Mouse (Mus musculus): ENCODE measurements around the gene Rhox2a. TPM values are rescaled to one million over a fixed set of nuclear protein-coding genes. Genes with fewer than 3 reads are reported as not detected.
"Not testable (repeated sequence)": the region's sequence is repeated elsewhere in the genome, so short reads cannot be mapped to it uniquely, and the experiment has no call there.

Rhox2a gene
- 0.25 TPM in 1 of 2 replicates, not detected in the other for polyA plus RNA-seq (2014; fragmentation: Nextera tagmentation; extraction: Ambion mirVana)

GRCm38 (mm10) chrX:37244676-37245075 is at the start of gene Rhox2a:
Gene Rhox2a, plus strand, starts transcription at chrX:37244976.
- not testable (repeated sequence) for H3K4me3 ChIP-seq (ENCODE audit: low read depth, low read length); H3K4me1 ChIP-seq (ENCODE audit: control insufficient read depth, insufficient read depth, low read length); DNase-seq (ENCODE audit: low spot score); ATAC-seq (ENCODE audit: insufficient number of reproducible peaks, low FRiP score, low TSS enrichment, low read depth); H3K9ac ChIP-seq (ENCODE audit: low read length); H3K4me2 ChIP-seq (ENCODE audit: low read depth, severe bottlenecking); H3K36me3 ChIP-seq (ENCODE audit: control insufficient read depth, insufficient read depth, low read length); H3K27me3 ChIP-seq (ENCODE audit: control insufficient read depth, insufficient read depth, low read length); H3K9me3 ChIP-seq (ENCODE audit: control insufficient read depth, low read length); H3K27ac ChIP-seq (replicated peaks; ENCODE audit: low read depth, low read length)
- WGBS, result no CpG with 5 or more reads among the region's 9 CpGs

- no peaks in the 10 kb centered on the region for H3K4me1 ChIP-seq (ENCODE audit: control insufficient read depth, insufficient read depth, low read length)
- 44% methylated on average over 8 of the region's 8 CpGs for WGBS
These were observed 46.1 kb upstream of the Rhox2a start for GRCm38 (mm10) chrX:37198676-37199075.

GRCm38 (mm10) chrX:37210941-37211340 is 33.8 kb upstream of the Rhox2a start, which contains the start of gene Gm9:
Gene Gm9, minus strand, starts transcription at chrX:37211041.
- Histone ChIP-seq H3K27ac (replicated peaks; ENCODE audit: low read depth, low read length) (no peak within 1 kb of the TSS), H3K4me3 (ENCODE audit: low read depth, low read length) (no peak within 1 kb of the TSS), H3K9me3 (ENCODE audit: control insufficient read depth, low read length) (no peaks in the 10 kb centered on the region), H3K27me3 (ENCODE audit: control insufficient read depth, insufficient read depth, low read length) (no peaks in the 10 kb centered on the region), H3K4me2 (ENCODE audit: low read depth, severe bottlenecking) (no peak within 1 kb of the TSS), H3K36me3 (ENCODE audit: control insufficient read depth, insufficient read depth, low read length) (no peaks in the 10 kb centered on the region), H3K4me1 (ENCODE audit: control insufficient read depth, insufficient read depth, low read length) (no peaks in the 10 kb centered on the region), H3K9ac (ENCODE audit: low read length) (no peak within 1 kb of the TSS)
- WGBS, result 84% methylated on average over 10 of the region's 10 CpGs
- ATAC-seq (ENCODE audit: insufficient number of reproducible peaks, low FRiP score, low TSS enrichment, low read depth), result no peak
- DNase-seq (ENCODE audit: low spot score), result no peak

More at GRCm38 (mm10) chrX:37198676-37199075, 46.1 kb upstream of the Rhox2a start:
- ATAC-seq (ENCODE audit: insufficient number of reproducible peaks, low FRiP score, low TSS enrichment, low read depth) (no peak), DNase-seq (ENCODE audit: low spot score) (no peak)
- H3K36me3 ChIP-seq (ENCODE audit: control insufficient read depth, insufficient read depth, low read length), result no peaks in the 10 kb centered on the region
- H3K4me3 ChIP-seq (ENCODE audit: low read depth, low read length), result no peak overlapping the region
- no peaks in the 10 kb centered on the region for H3K27me3 ChIP-seq (ENCODE audit: control insufficient read depth, insufficient read depth, low read length)
- no peak overlapping the region for H3K9ac ChIP-seq (ENCODE audit: low read length)
- H3K27ac ChIP-seq (replicated peaks; ENCODE audit: low read depth, low read length), result no peak overlapping the region
- no peaks in the 10 kb centered on the region for H3K9me3 ChIP-seq (ENCODE audit: control insufficient read depth, low read length)
- no peak overlapping the region for H3K4me2 ChIP-seq (ENCODE audit: low read depth, severe bottlenecking)

- 79% methylated on average over 1 of the region's 1 CpGs for WGBS
- ATAC-seq (ENCODE audit: insufficient number of reproducible peaks, low FRiP score, low TSS enrichment, low read depth); H3K4me1 ChIP-seq (ENCODE audit: control insufficient read depth, insufficient read depth, low read length); H3K4me2 ChIP-seq (ENCODE audit: low read depth, severe bottlenecking); H3K27ac ChIP-seq (replicated peaks; ENCODE audit: low read depth, low read length); H3K27me3 ChIP-seq (ENCODE audit: control insufficient read depth, insufficient read depth, low read length); H3K4me3 ChIP-seq (ENCODE audit: low read depth, low read length); H3K36me3 ChIP-seq (ENCODE audit: control insufficient read depth, insufficient read depth, low read length); H3K9me3 ChIP-seq (ENCODE audit: control insufficient read depth, low read length); DNase-seq (ENCODE audit: low spot score); H3K9ac ChIP-seq (ENCODE audit: low read length): not testable (repeated sequence)
These were observed 22.6 kb upstream of the Rhox2a start, which contains the start of gene Rhox1 for GRCm38 (mm10) chrX:37222158-37222557. Gene Rhox1, minus strand, starts transcription at chrX:37222258.

- not testable (repeated sequence) for H3K9me3 ChIP-seq (ENCODE audit: control insufficient read depth, low read length); H3K4me2 ChIP-seq (ENCODE audit: low read depth, severe bottlenecking); H3K4me3 ChIP-seq (ENCODE audit: low read depth, low read length); H3K36me3 ChIP-seq (ENCODE audit: control insufficient read depth, insufficient read depth, low read length); H3K27ac ChIP-seq (replicated peaks; ENCODE audit: low read depth, low read length); H3K9ac ChIP-seq (ENCODE audit: low read length); H3K27me3 ChIP-seq (ENCODE audit: control insufficient read depth, insufficient read depth, low read length); ATAC-seq (ENCODE audit: insufficient number of reproducible peaks, low FRiP score, low TSS enrichment, low read depth); H3K4me1 ChIP-seq (ENCODE audit: control insufficient read depth, insufficient read depth, low read length); DNase-seq (ENCODE audit: low spot score)
- whole genome bisulfite sequencing, result 100% methylated on average over 1 of the region's 3 CpGs
These were observed 4.8 kb downstream of the Rhox2a start, which contains the start of gene Rhox3a for GRCm38 (mm10) chrX:37249619-37250018. Gene Rhox3a, plus strand, starts transcription at chrX:37249919.

GRCm38 (mm10) chrX:37265038-37265437 is 20.3 kb downstream of the Rhox2a start, which contains the start of gene Rhox4a:
Gene Rhox4a, plus strand, starts transcription at chrX:37265338.
- not testable (repeated sequence) for DNase-seq (ENCODE audit: low spot score); H3K27me3 ChIP-seq (ENCODE audit: control insufficient read depth, insufficient read depth, low read length); H3K36me3 ChIP-seq (ENCODE audit: control insufficient read depth, insufficient read depth, low read length); H3K4me3 ChIP-seq (ENCODE audit: low read depth, low read length); H3K4me2 ChIP-seq (ENCODE audit: low read depth, severe bottlenecking); H3K9ac ChIP-seq (ENCODE audit: low read length); ATAC-seq (ENCODE audit: insufficient number of reproducible peaks, low FRiP score, low TSS enrichment, low read depth); H3K27ac ChIP-seq (replicated peaks; ENCODE audit: low read depth, low read length); H3K9me3 ChIP-seq (ENCODE audit: control insufficient read depth, low read length); H3K4me1 ChIP-seq (ENCODE audit: control insufficient read depth, insufficient read depth, low read length)
- WGBS, result 96% methylated on average over 9 of the region's 19 CpGs

Other genes with a start within 250 kb of the Rhox2a start
- not detected in 2 replicates for gene Sowahd, start 196.1 kb upstream of the Rhox2a start, polyA plus RNA-seq (2014; fragmentation: Nextera tagmentation; extraction: Ambion mirVana)
- gene Rpl39, start 159.6 kb upstream of the Rhox2a start, polyA plus RNA-seq (2014; fragmentation: Nextera tagmentation; extraction: Ambion mirVana), result 520 and 540 TPM in 2 replicates
- gene Upf3b, start 134.7 kb upstream of the Rhox2a start, polyA plus RNA-seq (2014; fragmentation: Nextera tagmentation; extraction: Ambion mirVana), result 21.8 and 22.4 TPM in 2 replicates
- 24.9 and 26.3 TPM in 2 replicates for gene Nkap, start 118.2 kb upstream of the Rhox2a start, polyA plus RNA-seq (2014; fragmentation: Nextera tagmentation; extraction: Ambion mirVana)
- gene Akap14, start 76.1 kb upstream of the Rhox2a start, polyA plus RNA-seq (2014; fragmentation: Nextera tagmentation; extraction: Ambion mirVana), result 0.24 TPM in 1 of 2 replicates, not detected in the other
- 358 and 365 TPM in 2 replicates for gene Ndufa1, start 53.8 kb upstream of the Rhox2a start, polyA plus RNA-seq (2014; fragmentation: Nextera tagmentation; extraction: Ambion mirVana)
- gene Rnf113a1, start 53.7 kb upstream of the Rhox2a start, polyA plus RNA-seq (2014; fragmentation: Nextera tagmentation; extraction: Ambion mirVana), result 11.7 and 12.1 TPM in 2 replicates
- not detected in 2 replicates for gene Gm9, start 33.9 kb upstream of the Rhox2a start, polyA plus RNA-seq (2014; fragmentation: Nextera tagmentation; extraction: Ambion mirVana)
- gene Rhox1, start 22.7 kb upstream of the Rhox2a start, polyA plus RNA-seq (2014; fragmentation: Nextera tagmentation; extraction: Ambion mirVana), result not detected in 2 replicates
- gene Rhox3a, start 4.9 kb downstream of the Rhox2a start, polyA plus RNA-seq (2014; fragmentation: Nextera tagmentation; extraction: Ambion mirVana), result not detected in 2 replicates
- not detected in 2 replicates for gene Rhox4a, start 20.4 kb downstream of the Rhox2a start, polyA plus RNA-seq (2014; fragmentation: Nextera tagmentation; extraction: Ambion mirVana)
- not detected in 2 replicates for gene Rhox3a2, start 135.1 kb downstream of the Rhox2a start, polyA plus RNA-seq (2014; fragmentation: Nextera tagmentation; extraction: Ambion mirVana)
- not detected in 2 replicates for gene Rhox4a2, start 145.9 kb downstream of the Rhox2a start, polyA plus RNA-seq (2014; fragmentation: Nextera tagmentation; extraction: Ambion mirVana)
- gene Rhox2b, start 167.1 kb downstream of the Rhox2a start, polyA plus RNA-seq (2014; fragmentation: Nextera tagmentation; extraction: Ambion mirVana), result not detected in 2 replicates
- gene Rhox4b, start 187.5 kb downstream of the Rhox2a start, polyA plus RNA-seq (2014; fragmentation: Nextera tagmentation; extraction: Ambion mirVana), result not detected in 2 replicates
- gene Rhox2c, start 208.7 kb downstream of the Rhox2a start, polyA plus RNA-seq (2014; fragmentation: Nextera tagmentation; extraction: Ambion mirVana), result not detected in 2 replicates
- not detected in 2 replicates for gene Rhox3c, start 213.6 kb downstream of the Rhox2a start, polyA plus RNA-seq (2014; fragmentation: Nextera tagmentation; extraction: Ambion mirVana)
- not detected in 2 replicates for gene Rhox4c, start 235.4 kb downstream of the Rhox2a start, polyA plus RNA-seq (2014; fragmentation: Nextera tagmentation; extraction: Ambion mirVana)
- not detected in 2 replicates for gene Rhox2d, start 248.5 kb downstream of the Rhox2a start, polyA plus RNA-seq (2014; fragmentation: Nextera tagmentation; extraction: Ambion mirVana)

All from limb, embryonic 11.5 days (tissue).